Mouse (Mus musculus): ENCODE measurements around the gene Zcwpw1.

Gene Zcwpw1

DNA sequence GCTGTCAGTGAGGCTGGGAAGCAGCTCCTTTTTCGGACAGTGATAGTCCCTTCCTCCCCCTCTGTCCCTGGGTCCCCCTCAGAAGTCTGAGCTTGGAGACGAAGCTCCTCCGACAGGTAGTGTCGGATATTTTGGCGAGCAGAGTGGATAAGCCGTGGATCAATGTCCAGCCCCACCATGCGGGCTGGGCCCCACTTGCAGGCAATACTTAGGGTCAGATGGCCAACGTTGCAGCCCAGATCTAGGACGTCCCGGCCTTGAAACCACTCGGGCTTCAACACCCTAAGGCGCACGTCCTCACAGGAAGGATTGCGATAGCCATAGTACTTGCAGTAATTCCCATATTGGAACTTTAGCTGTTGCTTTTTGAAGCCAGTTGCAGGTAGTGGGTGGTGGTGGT, 3.1 kb upstream of the Zcwpw1 start:
- no peak for DNase-seq (ENCODE audit: low spot score in 2 of 2)

DNA sequence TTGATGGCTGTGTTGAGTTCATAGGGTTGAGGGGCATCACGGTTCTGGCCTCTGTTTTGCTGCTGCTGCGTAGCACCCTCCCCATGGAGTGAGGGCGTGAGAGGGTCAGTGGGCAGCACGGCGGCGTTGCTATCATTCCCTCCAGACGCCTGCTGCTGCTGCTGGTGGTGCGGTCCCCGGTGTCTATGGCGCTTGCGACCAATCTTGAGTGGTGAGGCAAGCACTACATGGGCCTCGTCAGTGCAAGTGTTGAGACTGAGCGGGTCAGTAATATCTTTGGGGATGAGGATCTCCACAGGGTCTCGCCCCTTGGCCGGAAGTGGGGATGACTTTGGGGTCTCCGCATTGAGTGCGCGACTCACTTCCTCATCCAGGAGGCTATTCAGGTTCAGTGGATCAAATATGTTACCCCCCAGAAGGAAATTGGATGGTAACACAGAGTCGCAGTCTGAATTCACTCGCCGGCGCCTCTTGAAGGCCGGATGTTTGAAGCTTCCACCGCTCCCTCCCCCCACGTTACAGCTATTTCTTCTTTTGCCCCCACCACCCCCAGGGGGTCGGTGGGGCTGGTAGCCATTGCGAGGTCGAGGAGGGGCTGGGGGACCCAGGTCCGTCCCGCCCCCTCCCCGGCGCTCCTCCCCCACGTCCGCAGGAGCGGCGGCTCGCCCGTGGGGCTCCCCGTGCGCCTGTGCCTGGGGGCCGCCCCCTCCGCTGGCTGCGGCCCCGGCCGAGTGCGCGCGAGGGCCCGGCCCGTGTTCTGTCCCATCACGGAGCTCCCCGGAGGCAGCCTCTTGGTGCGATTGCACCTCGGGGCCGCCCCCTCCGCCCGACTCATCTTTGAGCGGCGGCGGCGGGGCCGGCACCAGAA, 2.2 kb upstream of the Zcwpw1 start:
- peak; percentile 42 to 43 for DNase-seq (ENCODE audit: low spot score in 2 of 2)

DNA sequence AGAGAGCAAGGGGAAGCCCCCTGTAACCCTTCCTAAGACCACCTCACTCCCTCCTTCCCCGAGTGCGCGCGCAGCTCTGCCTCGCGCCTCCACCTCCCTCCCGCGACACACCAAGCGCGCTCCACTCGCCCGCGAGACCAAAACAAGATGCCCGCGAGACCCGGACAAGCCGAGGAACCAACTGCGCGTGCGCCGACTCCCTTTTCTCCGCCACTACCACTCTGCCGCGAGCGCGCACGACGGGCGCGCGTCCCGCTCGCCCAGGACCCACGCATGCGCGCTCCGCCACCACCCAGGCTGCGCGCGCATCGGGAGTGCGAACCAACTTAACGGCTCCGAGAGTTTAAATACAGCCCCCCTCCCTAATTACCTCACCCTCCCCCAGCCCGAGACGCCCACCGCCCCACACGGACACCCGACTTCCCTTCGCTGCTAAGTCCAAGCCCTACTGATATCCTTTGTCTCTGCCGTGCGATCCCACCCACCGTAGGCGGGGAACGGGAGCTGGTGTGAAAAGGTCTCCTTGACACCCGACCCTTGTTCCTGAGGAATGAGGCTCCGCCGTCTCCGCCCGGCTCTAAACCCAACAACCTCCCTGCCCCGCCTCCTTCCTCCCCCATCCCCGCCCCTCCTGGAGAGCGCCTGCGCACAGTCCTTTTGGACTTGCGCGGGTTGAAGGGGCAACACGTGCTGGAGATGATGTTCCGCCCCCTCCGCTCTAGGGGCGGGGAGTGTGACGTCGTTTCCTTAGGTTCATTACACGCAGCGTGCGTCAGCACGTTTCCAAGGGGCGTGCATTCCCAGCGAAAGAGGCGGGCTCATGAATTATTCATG, 1.3 kb upstream of the Zcwpw1 start:
- DNase-seq (ENCODE audit: low spot score in 2 of 2), result peak; percentile 98 to 99

DNA sequence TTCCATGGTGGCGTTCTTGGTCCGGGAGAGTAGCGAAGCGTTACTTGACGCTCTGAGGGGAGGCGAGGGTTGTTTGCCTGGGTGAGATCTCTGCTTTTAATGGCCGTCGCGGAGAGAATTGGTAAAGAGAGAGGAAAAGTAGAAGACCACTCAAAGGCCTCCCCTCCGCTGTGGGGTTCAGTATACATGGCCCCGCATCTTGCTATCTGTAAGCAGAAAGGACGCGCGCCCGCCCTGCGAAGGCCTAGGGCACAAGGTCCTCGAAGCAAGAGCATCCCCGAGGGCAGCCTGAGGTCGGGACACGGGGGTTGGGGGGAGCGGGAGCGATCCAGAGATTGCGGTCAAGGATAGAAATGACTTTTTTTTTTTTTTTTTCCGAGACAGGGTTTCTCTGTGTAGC, 573 bp downstream of the Zcwpw1 start:
- DNase-seq (ENCODE audit: low spot score in 2 of 2), result no peak

DNA sequence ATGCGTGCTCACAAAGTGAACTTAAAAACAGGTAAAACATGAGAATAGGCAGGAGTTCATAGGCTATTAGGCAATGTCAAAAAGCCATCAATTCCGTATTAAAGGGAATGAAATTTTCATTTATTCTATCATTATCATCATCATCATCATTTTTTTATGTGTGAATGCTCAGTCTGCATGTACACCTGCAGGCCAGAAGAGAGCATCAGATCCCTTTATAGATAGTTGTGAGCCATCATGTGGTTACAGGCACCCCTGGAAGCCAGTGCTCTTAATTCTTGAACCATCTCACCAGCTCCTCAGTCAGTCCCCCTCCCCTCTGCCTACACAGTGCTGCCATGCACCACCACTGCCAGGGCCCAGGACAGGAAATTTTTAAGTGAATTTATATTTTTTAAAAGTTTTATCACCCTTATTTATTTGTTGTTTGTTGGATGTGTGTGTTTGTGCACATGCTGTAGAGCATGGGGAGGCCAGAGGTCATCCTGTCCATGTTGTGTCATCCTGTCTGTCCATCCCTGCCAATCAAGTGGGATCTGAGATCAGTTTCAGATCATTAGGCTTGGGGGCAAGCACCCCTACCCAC, 1.4 kb downstream of the Zcwpw1 start:
- DNase-seq (ENCODE audit: low spot score in 2 of 2), result no peak

DNA sequence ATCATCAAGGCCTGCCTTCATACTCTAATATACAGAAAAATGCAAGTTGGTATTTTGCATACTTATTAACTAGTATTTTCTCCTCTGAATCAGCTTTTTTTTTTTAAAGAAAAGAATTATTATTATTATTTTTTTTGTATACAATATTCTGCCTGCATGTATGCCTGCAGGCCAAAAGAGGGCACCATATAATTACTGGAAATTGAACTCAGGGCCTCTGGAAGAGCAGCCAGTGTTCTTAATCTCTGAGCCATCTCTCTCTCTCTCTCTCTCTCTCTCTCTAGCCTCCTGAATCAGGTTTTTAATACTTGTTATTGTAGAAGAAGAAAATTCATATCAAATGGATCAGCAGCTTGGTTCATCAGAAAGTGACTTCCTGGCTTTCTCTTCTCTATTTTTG, 4.0 kb downstream of the Zcwpw1 start:
- DNase-seq (ENCODE audit: low spot score in 2 of 2), result no peak

DNA sequence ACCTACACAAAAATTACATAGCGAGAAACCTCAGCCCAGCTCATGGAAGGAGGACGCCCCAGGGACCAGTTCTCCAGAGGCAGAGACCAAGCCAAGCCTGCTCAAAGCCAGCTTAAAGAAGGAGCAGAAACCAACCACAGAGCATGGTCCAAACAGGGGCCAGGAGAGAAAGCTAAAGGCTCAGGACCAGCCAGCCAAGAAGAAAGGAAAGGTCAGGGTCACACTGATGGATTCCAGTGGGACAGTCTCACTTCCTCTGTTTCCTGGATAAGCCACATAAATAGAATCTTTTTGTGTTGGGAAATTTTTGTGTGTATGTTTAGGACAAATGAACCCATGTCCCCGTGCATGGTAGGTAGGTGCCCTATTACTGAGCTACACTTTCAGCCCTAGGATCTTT, 9.0 kb downstream of the Zcwpw1 start:
- no peak for DNase-seq (ENCODE audit: low spot score in 2 of 2)

DNA sequence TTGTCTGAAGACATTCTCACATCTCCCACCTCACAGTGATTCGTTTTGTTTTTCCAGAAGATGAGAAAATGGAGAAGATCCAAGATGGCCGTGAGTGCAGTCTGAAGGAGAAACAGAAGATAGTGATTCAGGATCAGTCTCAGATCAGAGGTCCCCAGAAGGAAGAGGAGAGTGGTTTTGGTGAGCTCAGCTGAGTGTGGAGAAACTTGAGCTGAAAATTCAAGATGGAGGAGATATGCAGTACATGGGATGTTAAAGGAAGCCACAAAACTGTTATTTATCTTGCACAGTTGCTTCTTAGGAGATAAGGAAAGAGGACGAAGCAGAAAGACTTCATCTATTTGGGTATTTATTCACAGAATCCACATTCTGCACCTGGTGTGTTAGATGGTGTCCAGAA, 13.3 kb downstream of the Zcwpw1 start:
- no peak for DNase-seq (ENCODE audit: low spot score in 2 of 2)

DNA sequence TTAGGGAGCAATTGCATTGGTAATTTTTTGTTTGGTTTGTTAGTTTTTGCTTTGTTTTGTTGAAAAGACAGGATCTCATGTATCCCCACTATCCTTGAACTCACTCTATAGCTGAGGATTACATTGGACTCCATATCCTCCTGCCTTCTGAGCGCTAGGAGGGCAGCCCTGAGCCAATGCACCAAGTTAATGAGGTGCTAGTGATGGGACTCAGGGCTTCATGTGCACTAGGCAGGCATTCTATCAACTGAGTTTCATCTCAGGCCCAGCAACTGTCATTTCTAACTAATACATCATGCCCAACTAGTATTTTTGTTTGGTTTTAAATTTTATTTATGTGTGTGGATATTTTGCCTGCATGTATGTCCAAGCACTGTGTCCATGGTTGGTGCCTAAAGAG, 18.6 kb downstream of the Zcwpw1 start:
- no peak for DNase-seq (ENCODE audit: low spot score in 2 of 2)

DNA sequence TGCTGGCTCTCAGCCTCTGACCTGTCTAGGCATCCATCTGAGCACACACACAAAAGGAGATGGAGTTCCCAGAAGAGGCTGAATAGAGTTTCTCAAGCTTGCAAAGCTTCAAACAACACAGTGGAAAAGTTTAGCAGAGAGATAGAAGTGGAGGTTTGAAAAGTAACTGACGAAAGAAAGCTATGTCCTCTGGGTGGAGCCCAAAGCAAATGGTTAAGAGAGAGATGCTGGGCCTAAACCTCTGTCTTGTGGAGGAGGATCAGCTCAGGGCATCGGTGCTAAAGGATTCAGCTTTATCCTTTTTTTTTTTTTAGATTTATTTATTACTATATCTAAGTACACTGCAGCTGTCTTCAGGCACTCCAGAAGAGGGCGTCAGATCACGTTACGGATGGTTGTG, 20.7 kb downstream of the Zcwpw1 start:
- DNase-seq (ENCODE audit: low spot score in 2 of 2), result no peak

DNA sequence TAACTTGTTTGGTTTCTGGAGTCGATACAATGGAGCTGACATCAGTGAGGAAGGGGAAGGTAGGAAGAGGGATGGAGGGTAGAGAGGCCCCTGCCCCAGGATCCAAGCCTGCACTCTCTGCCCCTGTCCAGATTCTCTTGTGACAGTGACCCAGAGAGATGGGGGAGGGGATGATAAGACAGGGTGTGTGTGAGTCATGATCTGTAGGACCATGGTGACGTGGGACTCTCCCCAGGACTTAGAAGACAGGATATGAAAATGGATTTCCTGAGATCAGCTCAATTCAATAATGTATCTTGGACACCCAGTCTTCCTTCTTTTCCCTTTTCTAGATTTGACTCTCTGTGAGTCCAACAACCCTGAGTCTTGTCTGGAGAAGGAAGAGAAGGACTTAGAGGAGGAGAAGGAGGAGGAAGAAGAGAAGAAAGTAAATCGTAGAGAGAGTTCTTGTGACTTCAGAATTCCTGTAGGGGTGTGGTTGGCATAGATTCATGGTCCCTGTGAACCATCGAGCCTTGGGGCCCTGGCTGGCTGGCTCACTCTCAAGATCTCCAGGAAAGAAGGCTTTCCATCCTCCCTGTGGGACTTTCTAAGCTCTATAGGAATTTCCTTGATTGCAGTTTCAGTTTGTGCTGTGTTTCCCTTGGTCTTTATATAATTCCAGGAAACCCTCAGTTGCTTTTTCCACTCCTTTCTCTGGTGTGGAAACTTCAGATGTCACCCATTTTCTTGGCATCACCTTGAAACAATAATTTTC, 30.0 kb downstream of the Zcwpw1 start:
- no peak for DNase-seq (ENCODE audit: low spot score in 2 of 2)

DNA sequence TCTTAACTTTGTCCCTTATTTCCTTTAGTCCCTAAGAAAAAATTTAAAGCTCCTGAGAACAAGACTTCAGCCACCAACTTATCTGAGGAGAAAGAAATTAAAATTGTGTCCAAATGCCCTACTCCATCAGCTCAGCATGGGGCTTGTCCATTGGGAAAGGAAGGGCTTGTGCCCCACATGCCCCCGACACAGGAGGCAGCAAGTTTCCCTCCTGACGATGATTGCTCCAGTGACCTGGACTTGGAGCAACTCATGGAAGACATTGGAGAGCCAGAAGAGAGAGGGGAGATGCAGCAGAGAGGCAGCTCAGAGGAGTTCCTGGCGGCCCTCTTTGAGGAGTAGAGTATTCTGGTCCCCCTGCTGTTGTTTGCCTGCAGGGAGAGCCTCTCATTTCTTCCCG, 34.5 kb downstream of the Zcwpw1 start:
- no peak for DNase-seq (ENCODE audit: low spot score in 2 of 2)

DNA sequence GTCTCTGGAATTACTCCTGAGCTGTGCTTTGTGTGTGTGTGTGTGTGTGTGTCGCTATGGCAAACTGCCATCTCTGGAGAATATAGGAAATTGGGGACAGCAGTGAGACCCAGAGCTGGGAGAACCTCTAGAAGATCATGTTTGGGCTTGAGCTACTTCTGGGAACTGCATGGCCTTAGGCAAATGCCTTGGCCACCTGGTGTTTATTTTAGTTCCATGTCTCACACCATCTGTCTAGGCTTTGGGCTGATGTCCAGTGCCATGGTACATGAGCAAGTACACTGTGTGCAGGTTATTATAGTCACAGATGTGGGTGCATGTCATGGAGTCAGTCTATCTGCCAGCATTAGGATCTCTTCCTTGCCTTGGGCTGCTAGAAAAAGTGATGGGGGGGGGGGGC, 35.0 kb downstream of the Zcwpw1 start:
- no peak for DNase-seq (ENCODE audit: low spot score in 2 of 2)

DNA sequence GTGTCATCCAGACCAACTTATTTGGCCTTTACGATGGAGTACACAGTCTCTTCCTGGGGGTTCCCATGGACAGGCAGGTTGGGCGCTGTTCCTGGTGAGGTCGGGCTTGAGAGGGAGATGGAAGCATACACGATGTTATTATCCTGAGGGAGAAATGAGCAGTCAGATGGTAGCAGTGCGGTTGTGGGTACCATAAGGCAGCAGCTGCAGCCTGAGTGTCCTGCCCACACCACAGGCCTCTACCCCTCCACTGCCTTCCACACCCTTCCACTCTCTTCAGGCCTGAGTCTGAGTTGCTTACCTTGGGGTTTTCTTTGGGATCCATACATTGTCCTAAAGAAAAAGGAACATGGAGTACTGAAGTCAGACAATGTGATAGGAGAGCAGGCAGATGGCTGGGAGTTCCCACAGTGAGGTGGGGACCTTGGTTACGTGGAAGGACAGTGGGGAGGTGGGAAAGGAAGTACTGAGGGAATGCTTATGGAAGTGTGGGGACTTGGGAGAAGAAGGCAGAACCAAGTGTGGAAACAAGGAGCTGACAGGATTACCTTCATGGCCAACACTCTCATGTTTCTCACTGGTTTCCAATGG, 36.0 kb downstream of the Zcwpw1 start:
- no peak for DNase-seq (ENCODE audit: low spot score in 2 of 2)

DNA sequence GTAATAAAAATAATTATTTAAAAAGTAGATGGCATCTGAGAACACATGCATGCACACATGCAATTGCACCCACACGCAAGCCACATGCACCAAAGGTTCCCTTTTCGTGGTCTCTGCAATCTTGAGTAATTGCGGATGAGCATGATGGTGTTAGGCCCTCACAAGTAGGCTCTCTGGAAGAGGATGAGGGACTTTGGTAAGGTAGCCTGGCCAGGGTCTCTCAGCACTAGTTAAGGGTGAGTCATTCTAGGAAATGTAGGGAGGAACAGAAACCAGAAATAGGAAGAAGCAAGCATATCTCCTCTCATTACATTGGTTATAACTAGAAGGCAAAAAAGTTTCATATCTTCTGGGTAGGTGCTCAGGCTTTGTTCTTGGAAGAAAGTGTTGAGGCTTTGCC, 37.4 kb downstream of the Zcwpw1 start:
- no peak for DNase-seq (ENCODE audit: low spot score in 2 of 2)

DNA sequence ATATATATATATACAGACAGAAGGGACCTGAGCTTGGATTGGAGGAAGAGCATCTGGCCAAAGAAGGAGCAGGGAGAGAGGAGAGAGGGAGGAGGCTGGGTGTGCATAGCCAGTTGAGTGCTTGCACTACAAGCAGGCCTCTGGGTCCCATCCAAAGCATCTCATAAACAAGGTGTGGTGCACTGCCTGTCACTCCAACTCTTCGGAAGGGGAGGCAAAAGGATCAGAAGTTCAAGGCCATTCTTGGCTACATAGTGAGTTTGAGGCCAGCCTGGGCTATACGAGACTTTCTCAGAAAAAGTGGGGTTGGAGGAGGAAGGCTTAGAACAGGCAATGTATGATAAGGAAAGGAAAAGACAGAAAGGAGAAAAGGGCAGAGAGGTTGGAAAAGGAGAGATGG, 38.4 kb downstream of the Zcwpw1 start:
- no peak for DNase-seq (ENCODE audit: low spot score in 2 of 2)

DNA sequence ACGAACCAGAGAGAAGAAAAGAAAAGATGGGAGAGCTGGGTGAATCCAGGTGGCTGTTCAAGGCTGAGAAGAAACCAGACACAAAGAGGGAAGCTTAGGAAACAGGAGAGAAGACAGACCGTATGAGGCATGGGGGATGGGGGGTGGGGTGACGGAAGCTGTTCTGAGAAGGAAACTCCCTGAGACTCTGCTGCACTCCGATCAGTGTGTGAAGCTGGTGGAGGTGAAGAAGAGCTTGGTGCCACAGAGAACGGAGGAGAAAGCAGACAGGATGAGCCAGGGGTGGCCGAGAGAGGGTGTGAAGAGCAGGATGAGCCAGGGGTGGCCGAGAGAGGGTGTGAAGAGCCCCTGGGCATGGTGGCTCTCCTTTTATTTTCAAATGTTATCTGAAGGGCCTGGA, 38.8 kb downstream of the Zcwpw1 start:
- no peak for DNase-seq (ENCODE audit: low spot score in 2 of 2)

DNA sequence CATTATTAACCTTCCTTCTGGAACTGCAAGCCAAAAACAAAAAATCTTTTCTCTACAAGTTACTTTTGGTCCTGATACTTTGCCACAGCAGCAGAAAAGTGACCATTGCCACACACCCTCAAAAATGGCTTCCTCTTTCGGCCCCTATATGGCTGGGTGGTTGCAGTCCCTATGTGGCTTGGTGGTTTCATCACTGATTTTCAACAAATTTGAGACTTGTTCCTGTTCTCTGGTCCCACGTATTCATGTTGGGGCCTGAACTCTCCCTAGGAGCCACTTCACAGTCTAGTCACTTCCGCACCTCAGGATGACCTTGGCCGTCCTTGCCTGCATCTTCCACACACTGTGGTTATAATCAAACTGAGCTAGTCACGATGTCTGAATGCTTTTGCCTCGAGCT, 41.1 kb downstream of the Zcwpw1 start:
- DNase-seq (ENCODE audit: low spot score in 2 of 2), result no peak

DNA sequence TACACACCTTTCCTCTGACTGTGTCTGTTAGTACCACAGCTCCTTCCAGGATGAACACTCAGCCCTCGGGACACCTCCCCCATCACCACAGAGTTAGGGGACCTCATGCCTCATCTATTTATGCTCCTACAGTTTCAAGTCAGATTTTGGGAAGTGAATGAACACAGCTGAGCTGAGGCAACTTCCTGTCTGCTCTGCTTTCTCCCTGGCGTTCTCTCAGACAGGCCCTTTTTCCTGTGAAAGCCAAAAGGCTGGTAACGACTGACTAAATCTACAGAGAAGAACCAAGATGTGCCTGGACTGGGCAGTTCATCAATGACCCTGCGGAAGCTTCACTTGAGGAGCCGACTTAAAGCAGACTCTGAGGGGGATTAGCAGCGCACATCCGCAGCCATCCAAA, 42.6 kb downstream of the Zcwpw1 start:
- no peak for DNase-seq (ENCODE audit: low spot score in 2 of 2)

DNA sequence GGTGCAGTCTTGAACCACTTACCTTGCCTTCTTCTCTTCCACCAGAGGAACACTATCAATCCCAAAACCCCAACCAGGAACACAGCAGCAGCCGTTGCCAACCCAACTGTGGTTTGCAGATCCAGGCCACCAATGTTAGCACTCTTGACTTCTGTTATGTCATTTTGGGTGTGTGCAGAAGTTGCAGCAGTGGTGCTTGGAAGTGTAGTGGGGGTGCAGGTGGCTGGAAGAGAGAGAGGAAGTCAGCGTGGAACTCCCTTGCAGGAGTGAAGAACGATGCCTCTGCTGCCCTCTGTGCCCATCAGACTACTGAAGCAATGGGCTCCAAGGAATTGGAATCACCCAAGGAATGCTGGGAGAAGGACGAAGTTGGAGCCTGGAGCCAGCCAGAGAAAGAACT, 43.5 kb downstream of the Zcwpw1 start:
- no peak for DNase-seq (ENCODE audit: low spot score in 2 of 2)

DNA sequence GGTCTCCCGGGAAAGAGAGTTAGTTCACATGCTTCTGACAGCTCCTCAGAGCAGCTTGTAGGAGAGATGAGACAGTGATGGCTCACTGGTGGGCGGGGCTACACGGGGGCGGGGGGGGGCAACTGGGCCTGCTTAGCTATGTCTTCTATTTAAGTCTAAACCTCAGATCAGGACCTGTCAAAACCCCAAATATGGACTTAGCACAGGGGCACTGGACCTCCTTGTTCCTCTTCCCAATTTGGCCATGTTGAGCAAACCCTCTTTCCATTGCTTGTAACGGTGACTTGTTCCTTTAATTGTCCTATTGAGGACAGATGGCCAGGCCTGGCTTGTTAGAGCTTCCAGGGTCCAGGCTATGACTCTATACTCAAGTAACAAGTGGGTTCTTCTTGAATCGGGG, 43.9 kb downstream of the Zcwpw1 start:
- DNase-seq (ENCODE audit: low spot score in 2 of 2), result no peak

DNA sequence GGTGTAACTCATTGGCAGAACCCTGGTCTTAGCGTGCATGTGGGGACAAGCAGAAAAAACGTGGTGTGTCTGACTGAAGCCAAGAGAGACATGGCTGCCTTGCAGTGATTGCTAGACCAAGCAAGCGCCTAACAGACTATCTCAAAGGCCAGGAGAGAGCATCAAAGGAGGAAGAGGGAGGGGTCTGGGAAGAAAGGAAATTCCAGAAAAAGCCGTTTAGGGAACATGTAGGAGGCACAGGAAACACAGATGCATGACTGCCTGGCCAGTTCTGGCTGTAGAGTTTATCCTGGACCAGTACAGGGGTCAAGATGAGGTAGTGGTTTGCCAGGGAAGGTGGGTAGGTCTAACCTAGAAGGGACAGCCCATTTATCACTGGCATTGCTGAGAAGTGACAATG, 45.9 kb downstream of the Zcwpw1 start:
- DNase-seq (ENCODE audit: low spot score in 2 of 2), result no peak

Data from urinary bladder, postnatal 36 days (tissue).